Mouse (Mus musculus) neural tube, embryonic 12.5 days (tissue): ENCODE results near the gene Flrt2. TPM values are rescaled to one million over a fixed set of nuclear protein-coding genes. Genes with fewer than 3 reads are reported as not detected.
A peak's percentile ranks its signal among the peaks of the same experiment; 100 is the strongest.

Experiments
- ATAC-seq: fragments of 200-750 bp; cut with Nextera tagmentation; 2 replicates; pipeline ENCODE4 v1.8.0; 2017; ENCODE audit warnings: low read depth, mild to moderate bottlenecking, moderate TSS enrichment, moderate library complexity; ENCODE audit not compliant: low FRiP score
- H3K27ac ChIP-seq: fragments of 300-500 bp; sonication (generic); 2 replicates; pipeline ENCODE4 v1.5.1; 2016
- H3K27me3 ChIP-seq: fragments of 300-500 bp; sonication (generic); replicated peaks from 2 replicates; pipeline ENCODE4 v1.6.1; 2016; ENCODE audit warnings: mild to moderate bottlenecking
- H3K36me3 ChIP-seq: fragments of 300-500 bp; sonication (generic); 2 replicates; pipeline ENCODE4 v1.6.1; 2016; ENCODE audit warnings: mild to moderate bottlenecking
- H3K4me1 ChIP-seq: fragments of 300-500 bp; sonication (generic); 2 replicates; pipeline ENCODE4 v1.6.1; 2016
- H3K4me2 ChIP-seq: fragments of 300-500 bp; sonication (generic); replicated peaks from 2 replicates; pipeline ENCODE4 v1.6.1; 2016; ENCODE audit warnings: mild to moderate bottlenecking
- H3K4me3 ChIP-seq: fragments of 300-500 bp; sonication (generic); 2 replicates; pipeline ENCODE4 v1.5.1; 2016
- H3K9ac ChIP-seq: fragments of 300-500 bp; sonication (generic); 2 replicates; pipeline ENCODE4 v1.6.1; 2016; ENCODE audit warnings: mild to moderate bottlenecking
- H3K9me3 ChIP-seq: fragments of 300-500 bp; sonication (generic); 2 replicates; pipeline ENCODE4 v1.6.1; 2016; ENCODE audit warnings: mild to moderate bottlenecking
- WGBS: fragments of 180-500 bp; shearing (Covaris S2); methylation state at CpG from one replicate; pipeline ENCODE4 v1.1.7; 2016; 5-methylcytosine and 5-hydroxymethylcytosine counted together
- polyA plus RNA-seq: library from polyadenylated mRNA; unstranded; fragments of >200 nt; fragmentation: Nextera tagmentation; extraction: Ambion mirVana; gene quantifications from 2 replicates; pipeline ENCODE4 v1.2.1, GENCODE M21; 2016

Flrt2 gene
- polyA plus RNA-seq, 1 experiment from 2014 or later, result 31.8 TPM

- no peak overlapping the region for H3K4me3 ChIP-seq
- H3K9me3 ChIP-seq, result no peaks in the 10 kb centered on the region
- H3K9ac ChIP-seq, result no peak overlapping the region
- no peak overlapping the region for H3K27ac ChIP-seq
- H3K27me3 ChIP-seq, result no peaks in the 10 kb centered on the region
- H3K4me1 ChIP-seq, result peaks cover 11% of the 10 kb centered on the region; the same call in 1 of the 2 replicates
- H3K36me3 ChIP-seq, result no peaks in the 10 kb centered on the region
- WGBS, result 61% methylated on average over 7 of the region's 7 CpGs
- H3K4me2 ChIP-seq, result no peak overlapping the region
- no peak for ATAC-seq
Measured at GRCm38 (mm10) chr12:95738491-95739135, 46.6 kb downstream of the Flrt2 start.

DNA sequence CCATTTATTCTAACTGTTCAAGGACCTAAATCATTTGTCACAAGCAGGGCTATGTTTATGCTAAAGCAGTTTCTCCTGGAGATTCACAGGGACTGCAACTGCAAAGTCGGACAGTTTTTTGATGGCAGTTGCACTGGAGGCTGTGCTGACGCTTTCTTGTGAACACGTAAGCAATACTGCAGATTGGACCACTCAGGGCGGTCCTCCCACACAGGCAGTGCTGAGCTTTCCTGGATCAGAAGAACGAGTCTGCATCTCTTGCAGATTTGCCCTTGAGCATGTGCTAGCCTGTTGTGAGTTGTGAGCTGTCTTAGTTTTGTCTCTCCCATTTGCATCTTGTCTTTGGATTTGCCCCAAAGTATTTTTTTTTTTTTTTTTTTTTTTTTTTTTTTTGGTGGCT is 47.7 kb downstream of the Flrt2 start:
- Histone ChIP-seq H3K4me3 (no peak overlapping the region), H3K4me1 (peaks cover 15% of the 10 kb centered on the region; the same call in 1 of the 2 replicates), H3K9me3 (no peaks in the 10 kb centered on the region), H3K36me3 (no peaks in the 10 kb centered on the region), H3K9ac (no peak overlapping the region), H3K27ac (no peak overlapping the region), H3K4me2 (no peak overlapping the region), H3K27me3 (no peaks in the 10 kb centered on the region)
- WGBS, result 86% methylated on average over 5 of the region's 5 CpGs
- no peak for ATAC-seq

DNA sequence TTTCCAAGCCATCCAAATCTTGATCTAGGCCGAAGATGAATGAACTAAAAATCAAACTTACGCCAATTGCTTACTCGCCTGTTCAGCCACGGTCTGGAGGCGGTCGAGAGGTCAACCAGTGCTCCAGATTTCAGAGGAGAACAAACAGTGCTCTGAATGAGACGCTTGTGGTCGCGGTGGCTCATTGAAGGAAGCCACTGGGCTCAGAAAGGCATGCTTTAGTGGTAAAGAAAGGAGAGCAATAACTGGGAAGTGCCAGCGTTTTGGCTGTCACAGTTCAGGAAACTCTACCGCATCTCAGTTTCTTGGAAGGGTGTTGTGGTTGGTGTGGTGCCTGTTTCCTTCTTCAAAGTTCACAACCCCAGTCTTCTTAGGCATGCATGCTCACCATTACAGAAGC is 49.3 kb downstream of the Flrt2 start:
- Histone ChIP-seq H3K27ac (no peak overlapping the region), H3K4me3 (no peak overlapping the region), H3K4me2 (no peak overlapping the region), H3K27me3 (no peaks in the 10 kb centered on the region), H3K9me3 (no peaks in the 10 kb centered on the region), H3K36me3 (no peaks in the 10 kb centered on the region), H3K9ac (no peak overlapping the region), H3K4me1 (peaks cover 15% of the 10 kb centered on the region; the same call in 1 of the 2 replicates)
- WGBS, result 76% methylated on average over 11 of the region's 11 CpGs
- no peak for ATAC-seq

- Histone ChIP-seq H3K4me3 (no peak overlapping the region), H3K27ac (no peak overlapping the region), H3K36me3 (no peaks in the 10 kb centered on the region), H3K27me3 (no peaks in the 10 kb centered on the region), H3K9me3 (no peaks in the 10 kb centered on the region), H3K4me2 (no peak overlapping the region), H3K9ac (no peak overlapping the region), H3K4me1 (0 out of 2 replicates have a peak, but pooled peaks cover 4% of the 10 kb centered on the region)
- WGBS, result 58% methylated on average over 4 of the region's 4 CpGs
- 0 out of 2 replicates have a peak, but pooled peaks have one; percentile 25 for ATAC-seq
Measured at GRCm38 (mm10) chr12:95744307-95744706, 52.3 kb downstream of the Flrt2 start.

DNA sequence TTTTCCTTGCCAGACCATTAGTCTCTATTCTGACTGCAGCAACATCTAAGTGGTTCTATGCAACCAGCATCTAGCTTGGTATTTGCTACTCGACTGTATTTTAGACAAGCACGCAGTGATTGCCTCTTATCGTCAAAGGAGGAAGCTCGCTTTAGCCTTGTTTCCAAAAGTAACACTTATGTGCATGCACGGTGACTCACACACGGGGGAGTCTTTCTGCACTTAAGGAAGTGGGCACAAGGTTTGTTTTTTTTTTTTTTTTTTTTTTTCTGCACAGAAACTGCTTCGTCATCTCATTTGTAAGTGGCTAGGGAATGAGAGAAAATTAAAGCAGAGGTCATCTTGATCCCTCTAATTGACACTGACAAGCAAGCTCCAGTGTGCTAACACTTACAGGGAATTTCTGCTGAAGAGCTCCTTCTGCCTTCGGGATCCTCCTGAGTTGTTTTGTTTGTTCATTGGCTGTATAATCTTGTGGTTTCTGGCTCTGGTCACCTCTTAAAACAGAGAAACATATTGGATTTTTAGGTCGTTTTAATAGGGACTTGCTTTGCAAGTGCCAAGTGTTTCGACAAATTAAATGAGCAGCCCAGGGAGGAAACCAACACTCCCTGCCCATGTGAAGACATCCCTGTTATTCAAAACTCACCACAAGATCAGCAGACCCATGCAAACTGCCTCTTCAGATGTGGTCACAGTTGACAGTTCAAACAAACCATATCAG is 55.0 kb downstream of the Flrt2 start:
- no peak overlapping the region for H3K4me2 ChIP-seq
- ATAC-seq, result no peak
- no peaks in the 10 kb centered on the region for H3K9me3 ChIP-seq
- no peak overlapping the region for H3K4me3 ChIP-seq
- H3K36me3 ChIP-seq, result no peaks in the 10 kb centered on the region
- H3K4me1 ChIP-seq, result 0 out of 2 replicates have a peak, but pooled peaks cover 4% of the 10 kb centered on the region
- 78% methylated on average over 10 of the region's 10 CpGs for WGBS
- no peaks in the 10 kb centered on the region for H3K27me3 ChIP-seq
- H3K9ac ChIP-seq, result no peak overlapping the region
- H3K27ac ChIP-seq, result no peak overlapping the region

- no peak overlapping the region for H3K4me2 ChIP-seq
- H3K4me1 ChIP-seq, result 0 out of 2 replicates have a peak, but pooled peaks cover 4% of the 10 kb centered on the region
- no peak for ATAC-seq
- no peaks in the 10 kb centered on the region for H3K36me3 ChIP-seq
- H3K4me3 ChIP-seq, result no peak overlapping the region
- no peaks in the 10 kb centered on the region for H3K9me3 ChIP-seq
- WGBS, result 94% methylated on average over 2 of the region's 2 CpGs
- no peak overlapping the region for H3K9ac ChIP-seq
- no peak overlapping the region for H3K27ac ChIP-seq
- H3K27me3 ChIP-seq, result no peaks in the 10 kb centered on the region
Measured at GRCm38 (mm10) chr12:95748760-95749159, 56.7 kb downstream of the Flrt2 start.

DNA sequence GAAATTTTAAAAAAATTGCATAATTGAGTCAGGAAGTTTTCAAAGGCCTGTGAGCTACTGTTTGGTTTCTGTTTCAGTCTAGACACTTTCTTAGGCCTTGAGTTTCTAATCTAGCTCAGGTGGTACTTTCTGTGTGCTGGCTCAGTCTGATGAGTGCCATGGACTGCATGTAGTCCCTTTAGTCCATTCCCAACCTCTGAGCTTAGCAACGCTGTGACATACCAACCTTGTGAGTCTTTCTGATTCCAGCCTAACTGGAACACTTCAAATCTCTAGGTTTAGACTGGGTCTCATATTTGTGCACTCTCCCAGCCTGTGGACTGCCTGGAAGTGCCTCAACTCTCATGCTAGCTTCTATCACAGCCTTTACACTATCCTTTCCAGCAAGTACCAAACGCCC is 57.2 kb downstream of the Flrt2 start:
- no peak for ATAC-seq
- Histone ChIP-seq H3K27me3 (no peaks in the 10 kb centered on the region), H3K4me2 (no peak overlapping the region), H3K27ac (no peak overlapping the region), H3K9me3 (no peaks in the 10 kb centered on the region), H3K36me3 (no peaks in the 10 kb centered on the region), H3K9ac (no peak overlapping the region), H3K4me3 (no peak overlapping the region), H3K4me1 (0 out of 2 replicates have a peak, but pooled peaks cover 3% of the 10 kb centered on the region)
- 90% methylated on average over 2 of the region's 2 CpGs for WGBS

DNA sequence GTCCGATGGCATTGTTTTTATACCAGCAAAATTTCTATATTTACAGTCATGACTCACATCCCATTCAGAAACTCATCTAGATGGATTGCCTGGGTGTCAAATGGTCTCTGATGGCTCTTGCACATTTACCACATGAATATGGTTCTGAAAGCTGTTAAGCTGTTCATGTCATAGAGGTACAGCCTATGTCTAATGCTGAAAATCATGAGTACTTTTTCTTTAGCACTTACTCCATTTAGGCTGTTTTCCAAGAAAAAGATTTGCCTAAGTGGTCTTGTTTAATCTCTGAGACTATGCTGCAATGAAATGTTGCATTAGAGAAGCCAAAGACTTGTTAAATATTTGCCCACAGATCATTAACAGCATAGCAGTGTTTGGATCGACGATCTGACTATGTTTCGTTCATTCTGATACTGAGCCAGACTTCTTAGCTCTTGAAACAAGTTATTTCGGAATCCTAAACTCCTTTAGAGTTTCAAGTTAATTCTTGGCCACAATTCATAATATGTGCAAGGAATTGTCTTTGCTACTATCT is 67.3 kb downstream of the Flrt2 start:
- Histone ChIP-seq H3K4me1 (no peaks in the 10 kb centered on the region), H3K36me3 (no peaks in the 10 kb centered on the region), H3K9me3 (no peaks in the 10 kb centered on the region), H3K27ac (no peak overlapping the region), H3K4me3 (no peak overlapping the region), H3K9ac (no peak overlapping the region), H3K4me2 (no peak overlapping the region), H3K27me3 (no peaks in the 10 kb centered on the region)
- WGBS, result 92% methylated on average over 5 of the region's 5 CpGs
- no peak for ATAC-seq

GRCm38 (mm10) chr12:95765255-95765654 is 73.2 kb downstream of the Flrt2 start:
- Histone ChIP-seq H3K4me1 (no peaks in the 10 kb centered on the region), H3K27me3 (no peaks in the 10 kb centered on the region), H3K4me2 (no peak overlapping the region), H3K4me3 (no peak overlapping the region), H3K9ac (no peak overlapping the region), H3K9me3 (no peaks in the 10 kb centered on the region), H3K36me3 (no peaks in the 10 kb centered on the region), H3K27ac (no peak overlapping the region)
- ATAC-seq, result no peak
- 89% methylated on average over 4 of the region's 4 CpGs for WGBS

GRCm38 (mm10) chr12:95769041-95769440 is 77.0 kb downstream of the Flrt2 start:
- Histone ChIP-seq H3K9me3 (no peaks in the 10 kb centered on the region), H3K4me2 (no peak overlapping the region), H3K4me3 (no peak overlapping the region), H3K9ac (no peak overlapping the region), H3K4me1 (no peaks in the 10 kb centered on the region), H3K27ac (no peak overlapping the region), H3K36me3 (no peaks in the 10 kb centered on the region), H3K27me3 (no peaks in the 10 kb centered on the region)
- no peak for ATAC-seq
- WGBS, result 78% methylated on average over 2 of the region's 2 CpGs

DNA sequence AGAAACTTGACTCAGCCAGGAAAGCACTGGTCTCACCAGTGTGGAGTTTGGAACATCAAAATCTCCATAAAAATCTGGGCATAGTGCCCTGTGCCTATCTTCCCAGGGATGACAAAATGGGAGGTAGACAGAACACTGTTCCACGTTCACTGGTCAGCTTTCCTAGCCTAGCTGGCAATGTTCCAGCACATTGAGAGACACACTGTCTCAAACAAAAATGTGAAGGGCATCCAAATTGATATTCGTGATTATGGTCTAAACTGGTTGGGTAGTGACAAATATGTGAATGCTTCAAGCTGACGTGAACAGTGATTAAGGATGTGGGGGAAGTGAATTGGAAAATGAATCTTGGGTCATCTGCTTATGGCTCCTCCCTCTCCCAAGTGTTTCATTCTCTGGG is 78.2 kb downstream of the Flrt2 start:
- Histone ChIP-seq H3K9ac (no peak overlapping the region), H3K27me3 (no peaks in the 10 kb centered on the region), H3K27ac (no peak overlapping the region), H3K4me1 (no peaks in the 10 kb centered on the region), H3K4me2 (no peak overlapping the region), H3K4me3 (no peak overlapping the region), H3K9me3 (no peaks in the 10 kb centered on the region), H3K36me3 (no peaks in the 10 kb centered on the region)
- 87% methylated on average over 3 of the region's 3 CpGs for WGBS
- no peak for ATAC-seq

- no peaks in the 10 kb centered on the region for H3K27me3 ChIP-seq
- H3K36me3 ChIP-seq, result no peaks in the 10 kb centered on the region
- no peak overlapping the region for H3K4me2 ChIP-seq
- H3K9me3 ChIP-seq, result no peaks in the 10 kb centered on the region
- ATAC-seq, result no peak
- WGBS, result 74% methylated on average over 1 of the region's 1 CpGs
- no peak overlapping the region for H3K4me3 ChIP-seq
- no peaks in the 10 kb centered on the region for H3K4me1 ChIP-seq
- H3K27ac ChIP-seq, result no peak overlapping the region
- no peak overlapping the region for H3K9ac ChIP-seq
Measured at GRCm38 (mm10) chr12:95790146-95790545, 98.1 kb downstream of the Flrt2 start.
